Mouse (Mus musculus): ENCODE measurements around the gene Prune1.

Prune1 gene

DNA sequence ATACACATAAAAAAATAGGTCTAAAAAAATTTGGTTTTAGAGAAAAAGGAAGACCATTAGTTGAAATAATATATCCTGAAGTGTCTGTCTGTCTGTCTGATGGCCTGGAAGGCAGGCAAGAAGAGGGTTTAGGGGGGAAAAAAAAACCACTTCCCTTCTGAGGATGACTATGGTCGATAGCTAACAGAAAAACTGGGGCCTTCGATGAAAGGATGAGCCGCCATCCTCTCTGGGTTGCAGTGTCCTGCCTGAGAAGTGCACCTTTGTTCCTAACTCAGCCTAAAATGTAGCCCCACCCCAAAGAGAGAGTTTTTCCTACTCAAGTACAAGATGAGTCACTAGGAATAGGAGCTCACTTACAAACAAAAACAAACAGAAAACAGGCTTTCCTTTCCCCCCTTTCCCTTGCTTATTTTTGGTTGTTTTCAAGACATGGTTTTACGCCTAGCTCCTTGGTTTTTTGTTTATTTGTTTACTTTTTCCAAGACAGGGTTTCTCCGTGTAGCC is 5.4 kb downstream of the Prune1 start:
- DNase-seq (ENCODE audit: low spot score), result no peak

DNA sequence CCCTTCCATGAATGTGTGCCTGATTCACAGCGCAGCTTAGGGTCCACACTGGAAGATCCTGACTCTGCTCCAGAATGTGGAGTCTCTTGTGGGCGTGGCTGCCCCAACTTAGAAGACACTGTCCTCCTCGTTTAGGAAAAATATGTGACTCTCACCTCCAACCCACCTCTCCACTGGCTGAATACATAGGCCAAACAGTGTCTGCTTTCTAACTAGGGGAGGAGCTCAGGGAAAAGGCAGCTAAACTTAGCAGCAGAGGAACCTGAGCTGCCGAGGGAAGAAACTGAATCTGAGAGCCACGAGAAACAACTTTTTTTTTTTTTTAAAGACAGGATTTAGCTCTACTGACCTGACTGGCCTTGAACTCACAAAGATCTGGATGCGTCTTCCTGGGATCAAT is 6.7 kb downstream of the Prune1 start:
- DNase-seq (ENCODE audit: low spot score), result no peak

DNA sequence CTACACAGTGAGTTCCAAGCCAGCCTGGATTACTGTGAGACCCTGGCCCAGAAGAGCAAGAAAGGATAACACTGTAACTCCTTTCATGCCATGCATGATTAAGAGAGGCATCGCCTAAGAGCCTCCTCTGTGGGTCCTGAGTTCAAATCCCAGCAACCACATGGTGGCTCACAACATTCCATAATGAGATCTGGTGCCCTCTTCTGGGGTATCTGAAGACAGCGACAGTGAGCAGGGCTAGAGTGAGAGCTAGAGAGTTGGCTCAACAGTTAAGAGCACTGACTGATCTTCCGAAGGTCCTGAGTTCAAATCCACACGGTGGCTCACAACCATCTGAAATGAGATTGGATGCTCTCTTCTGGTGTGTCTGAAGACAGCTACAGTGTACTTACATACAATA is 7.4 kb downstream of the Prune1 start:
- no peak for DNase-seq (ENCODE audit: low spot score)

DNA sequence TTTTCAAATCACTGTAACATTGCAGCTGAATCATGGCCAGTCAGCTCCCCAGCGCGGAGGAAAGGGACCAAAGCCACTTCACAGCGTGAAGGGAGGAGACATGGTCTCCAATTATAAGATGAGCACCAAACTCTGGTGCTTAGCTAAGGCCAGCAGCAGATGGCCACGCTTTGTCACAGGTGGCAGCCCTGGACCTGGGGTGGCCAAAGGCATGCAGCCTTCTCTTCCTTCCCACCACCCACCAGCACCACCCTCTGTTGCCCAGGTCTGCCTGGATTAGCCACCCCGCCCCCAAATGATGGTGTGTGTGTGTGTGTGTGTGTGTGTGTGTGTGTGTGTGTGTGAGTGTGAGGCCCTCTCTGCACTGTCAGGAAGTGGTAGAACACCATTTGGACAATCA is 8.4 kb downstream of the Prune1 start:
- DNase-seq (ENCODE audit: low spot score), result no peak

DNA sequence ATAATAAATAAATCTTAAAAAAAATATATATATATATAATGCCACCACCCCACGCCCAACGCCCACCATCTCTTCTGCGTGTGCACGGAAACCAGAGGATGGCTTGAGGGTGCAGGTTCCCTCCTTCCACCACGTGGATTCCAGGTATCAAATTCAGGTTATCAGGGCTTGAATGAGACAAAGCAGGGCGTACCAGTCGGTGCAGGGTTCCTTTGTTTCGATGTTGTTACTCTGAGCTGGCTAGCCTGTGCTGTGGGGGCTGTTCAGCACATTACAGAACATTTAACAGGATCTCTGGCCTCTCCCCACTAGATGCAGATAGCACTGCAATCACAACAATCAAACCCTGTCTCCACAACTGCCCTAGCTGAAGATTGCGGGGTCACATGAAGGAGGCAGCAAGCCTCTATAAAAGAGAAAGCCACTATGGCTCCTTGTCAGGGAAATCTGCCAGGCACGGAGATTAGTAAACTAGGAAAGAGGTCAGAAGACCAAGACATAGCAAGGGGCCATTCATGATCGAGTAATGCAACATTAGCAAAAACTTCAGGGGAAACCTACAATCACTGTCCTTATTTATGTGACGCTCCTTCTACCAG is 11.0 kb downstream of the Prune1 start:
- no peak for DNase-seq (ENCODE audit: low spot score)

DNA sequence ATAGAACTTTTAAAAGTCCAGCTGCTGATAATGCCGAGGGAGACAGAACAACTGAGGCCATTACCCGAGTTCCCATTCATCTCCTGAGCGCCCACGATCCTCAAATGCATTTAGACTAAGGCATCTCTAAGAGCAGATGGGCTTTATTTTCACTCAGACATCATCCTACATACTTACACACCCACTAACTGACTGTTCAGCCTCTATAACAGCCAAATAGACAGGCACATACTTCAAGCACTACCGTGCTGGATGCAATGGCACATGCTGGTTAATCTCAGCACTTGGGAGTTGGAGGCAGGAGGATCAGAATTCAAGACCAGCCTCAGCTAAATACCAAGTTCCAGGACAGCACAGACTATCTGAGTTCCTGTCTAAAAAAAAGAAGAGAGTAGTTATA is 12.1 kb downstream of the Prune1 start:
- DNase-seq (ENCODE audit: low spot score), result no peak

DNA sequence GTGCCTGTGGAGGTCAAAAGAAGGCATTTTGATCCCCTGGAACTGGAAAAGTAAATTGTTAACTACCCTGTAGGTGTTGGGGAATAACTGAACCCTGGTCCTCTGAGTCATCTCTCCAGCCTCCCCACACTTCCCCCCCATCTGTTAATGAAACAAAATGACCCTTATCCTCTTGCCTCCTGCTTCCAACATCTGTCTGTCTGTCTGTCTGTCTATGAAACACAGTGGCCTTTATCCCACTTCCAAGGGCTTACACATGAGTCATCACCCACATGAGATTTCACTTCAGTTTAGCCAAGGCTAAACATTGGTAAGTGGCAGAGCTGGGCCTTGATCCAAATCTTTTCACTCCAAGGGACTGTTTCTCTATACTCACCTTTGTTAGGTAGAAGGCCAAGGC is 14.0 kb downstream of the Prune1 start:
- no peak for DNase-seq (ENCODE audit: low spot score)

DNA sequence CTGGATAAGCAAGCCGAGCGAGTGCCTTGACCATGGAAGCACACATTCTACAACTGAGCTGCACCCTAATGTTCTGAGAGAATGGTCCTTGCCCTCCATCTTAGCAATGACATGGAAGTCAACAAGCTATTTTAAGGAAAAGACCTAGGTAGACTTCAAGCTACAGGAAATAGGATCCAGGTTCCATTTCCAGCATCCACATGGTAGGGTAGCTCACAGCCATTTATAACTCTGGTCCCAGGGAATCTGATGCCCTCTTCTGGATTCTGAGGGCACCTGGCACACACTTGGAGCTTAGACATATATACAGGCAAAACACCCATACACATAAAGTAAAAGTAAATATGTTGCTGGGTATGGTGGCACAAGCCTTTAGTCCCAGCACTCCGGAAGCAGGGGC is 15.8 kb downstream of the Prune1 start:
- DNase-seq (ENCODE audit: low spot score), result no peak

DNA sequence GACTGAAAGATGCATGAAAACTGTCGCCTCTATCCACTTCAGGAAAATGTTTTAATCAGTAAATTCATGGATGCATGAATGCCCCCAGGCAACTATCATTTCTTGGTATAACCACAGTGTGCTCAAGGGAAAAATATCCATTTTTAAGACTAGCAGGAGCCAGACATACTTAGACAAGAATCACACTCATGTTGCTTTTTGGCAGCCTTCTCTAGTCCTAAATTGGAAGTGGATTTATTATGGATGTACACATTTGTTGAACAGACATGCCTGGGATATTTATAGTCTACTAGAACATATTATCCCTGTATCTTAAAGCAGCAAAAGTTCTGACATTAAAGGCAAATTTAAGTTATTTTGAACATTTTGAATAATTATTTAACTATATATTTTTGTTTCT is 17.2 kb downstream of the Prune1 start:
- no peak for DNase-seq (ENCODE audit: low spot score)

DNA sequence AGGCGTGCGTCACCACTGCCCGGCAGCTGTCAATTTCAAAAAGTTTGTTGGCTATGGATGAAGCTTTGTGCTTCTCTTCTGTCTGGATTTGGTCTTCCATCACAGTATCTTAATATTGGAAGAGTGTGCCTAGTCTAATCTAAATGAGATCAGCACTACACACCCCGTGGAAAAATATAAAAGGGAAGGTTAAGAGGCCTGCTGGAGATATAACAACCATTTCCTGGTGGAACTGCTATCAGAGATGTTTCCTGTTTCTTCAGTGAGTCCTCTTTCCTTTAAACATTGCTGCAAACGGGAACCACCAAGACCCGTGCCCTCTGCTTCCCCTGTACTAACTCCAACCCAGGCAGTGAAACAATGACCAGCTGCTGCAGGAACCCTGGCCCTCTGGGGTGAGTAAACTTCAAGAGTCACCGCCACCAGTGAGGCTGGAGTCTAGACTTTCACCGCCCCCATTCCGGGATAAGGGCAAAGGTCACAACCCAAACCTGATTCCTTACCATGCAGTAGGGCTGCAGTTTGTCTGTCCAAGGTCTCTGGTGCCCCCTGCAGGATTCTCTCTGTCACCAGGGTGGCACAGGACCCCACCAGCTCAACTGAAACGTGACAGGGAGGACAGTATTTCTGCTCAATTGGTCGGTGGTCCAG is 18.7 kb downstream of the Prune1 start:
- no peak for DNase-seq (ENCODE audit: low spot score)

DNA sequence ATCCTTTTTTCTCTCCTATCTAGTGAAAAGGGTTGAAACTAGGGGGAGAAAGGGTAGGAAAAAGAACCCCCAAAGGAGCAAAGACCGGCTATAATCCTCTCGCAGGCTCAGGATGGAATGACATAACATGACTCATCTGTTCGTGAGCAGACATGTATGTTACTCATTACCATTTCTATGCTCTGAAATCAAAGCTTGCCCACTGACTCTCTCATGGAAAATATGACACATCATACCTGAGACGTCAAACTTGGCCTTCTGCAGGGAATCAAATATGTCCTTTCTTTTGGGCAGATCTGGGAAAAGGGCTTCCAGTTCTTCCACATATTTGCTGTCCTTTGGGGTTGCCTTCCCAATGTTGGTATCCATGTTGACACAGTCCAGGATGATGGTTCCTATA is 19.9 kb downstream of the Prune1 start:
- no peak for DNase-seq (ENCODE audit: low spot score)

DNA sequence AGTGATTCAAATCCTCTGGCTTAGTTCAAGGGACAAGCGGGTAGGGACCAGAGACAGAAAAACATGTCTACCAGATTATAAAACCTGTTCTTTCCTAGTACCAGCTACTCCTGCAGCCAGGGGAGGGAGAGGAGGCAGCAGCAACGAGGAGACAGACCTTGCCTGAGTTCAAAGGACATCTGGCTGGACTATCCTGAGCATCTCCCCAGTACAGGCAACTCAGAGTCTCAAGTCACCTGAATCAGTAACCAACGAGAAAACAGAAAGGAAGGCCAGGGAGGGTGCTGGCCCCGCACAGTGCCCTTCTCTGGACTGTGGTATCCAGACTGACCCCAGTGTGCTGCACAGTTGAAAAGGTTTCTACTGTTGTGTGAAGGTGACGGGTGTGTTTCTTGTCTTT is 24.9 kb downstream of the Prune1 start:
- no peak for DNase-seq (ENCODE audit: low spot score)

DNA sequence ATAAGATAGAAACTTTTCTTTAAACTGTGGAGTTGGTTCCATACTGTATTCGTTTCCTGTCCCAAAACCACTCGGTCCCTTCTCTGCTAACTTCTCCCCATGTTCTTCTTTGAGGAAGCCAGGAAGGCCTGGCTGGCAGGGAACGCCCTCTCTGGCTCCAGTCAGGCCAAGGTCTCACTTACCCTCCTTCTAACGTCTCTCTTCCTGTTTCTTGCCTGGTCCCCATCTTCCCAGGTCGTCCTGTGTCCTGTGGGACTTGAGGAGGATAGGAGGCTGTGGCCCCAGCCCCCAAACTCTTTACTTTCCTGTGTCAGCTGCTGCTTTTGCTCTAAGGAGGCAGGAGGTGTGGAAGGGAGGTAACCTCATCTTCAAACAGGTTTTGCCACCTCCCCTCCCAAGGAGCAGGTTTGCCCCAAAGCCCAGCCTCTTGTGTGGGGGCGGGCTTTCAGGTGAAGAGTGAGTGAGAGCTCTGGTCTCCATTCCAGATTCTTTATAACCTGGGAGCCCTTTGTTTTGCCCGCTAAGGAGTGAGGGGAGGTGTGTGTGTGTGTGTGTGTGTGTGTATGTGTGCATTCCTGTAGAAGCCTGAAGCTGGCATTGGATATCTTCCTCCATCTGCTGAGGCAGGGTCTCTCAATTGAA is 31.0 kb downstream of the Prune1 start, which contains the start of gene Bnipl:
Bnipl (minus strand) TSS at position 411 of the 642 bp plus-strand sequence.
- DNase-seq (ENCODE audit: low spot score), result no peak

DNA sequence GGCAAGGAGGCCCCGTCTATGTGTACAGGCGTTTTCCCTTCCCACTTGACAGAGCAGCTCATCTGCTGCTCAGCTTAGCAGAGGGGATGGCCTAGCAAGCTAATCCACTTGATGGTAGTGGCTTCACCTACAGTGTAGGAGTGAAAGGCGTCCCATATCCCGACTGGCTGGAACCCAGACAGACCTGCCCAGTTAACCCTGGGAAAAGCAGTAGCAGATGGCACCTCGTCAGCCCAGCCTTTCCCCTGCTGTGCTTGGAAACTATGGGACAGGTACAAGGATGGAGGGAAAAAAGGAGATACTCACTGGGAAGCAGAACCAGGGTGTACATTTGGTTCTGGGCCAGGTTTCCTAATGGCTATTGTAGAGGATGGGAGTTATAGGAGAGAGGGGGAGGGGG is 31.5 kb downstream of the Prune1 start:
- DNase-seq (ENCODE audit: low spot score), result no peak

DNA sequence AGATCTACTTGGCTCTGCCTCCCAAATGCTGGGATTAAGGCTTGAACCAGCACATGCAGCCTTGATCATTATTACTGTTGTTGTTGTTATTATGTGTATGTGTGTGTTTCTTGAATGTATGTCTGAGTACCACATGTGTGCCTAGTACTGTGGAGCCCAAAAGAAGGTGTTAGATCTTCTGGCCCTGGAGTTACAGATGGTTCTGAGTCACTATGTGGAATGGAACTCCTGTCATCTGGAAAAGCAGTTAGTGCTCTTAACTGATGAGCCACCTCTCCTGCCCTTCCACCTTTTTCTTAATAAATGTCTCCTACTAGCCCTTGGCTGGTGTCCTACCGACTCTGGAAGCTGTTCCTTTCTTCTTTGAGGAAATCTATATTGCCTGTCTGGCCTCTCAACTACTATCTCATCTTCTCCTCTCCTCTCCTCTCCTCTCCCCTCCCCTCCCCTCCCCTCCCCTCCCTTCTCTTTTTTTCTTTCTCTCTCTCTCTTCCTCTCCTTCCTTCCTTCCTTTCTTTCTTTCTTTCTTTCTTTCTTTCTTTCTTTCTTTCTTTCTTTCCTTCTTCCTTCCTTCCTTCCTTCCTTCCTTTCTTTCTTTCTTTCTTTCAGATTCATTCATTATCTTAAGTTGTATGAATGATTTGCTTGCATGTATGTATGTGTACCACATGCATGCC is 34.1 kb downstream of the Prune1 start:
- DNase-seq (ENCODE audit: low spot score), result no peak

DNA sequence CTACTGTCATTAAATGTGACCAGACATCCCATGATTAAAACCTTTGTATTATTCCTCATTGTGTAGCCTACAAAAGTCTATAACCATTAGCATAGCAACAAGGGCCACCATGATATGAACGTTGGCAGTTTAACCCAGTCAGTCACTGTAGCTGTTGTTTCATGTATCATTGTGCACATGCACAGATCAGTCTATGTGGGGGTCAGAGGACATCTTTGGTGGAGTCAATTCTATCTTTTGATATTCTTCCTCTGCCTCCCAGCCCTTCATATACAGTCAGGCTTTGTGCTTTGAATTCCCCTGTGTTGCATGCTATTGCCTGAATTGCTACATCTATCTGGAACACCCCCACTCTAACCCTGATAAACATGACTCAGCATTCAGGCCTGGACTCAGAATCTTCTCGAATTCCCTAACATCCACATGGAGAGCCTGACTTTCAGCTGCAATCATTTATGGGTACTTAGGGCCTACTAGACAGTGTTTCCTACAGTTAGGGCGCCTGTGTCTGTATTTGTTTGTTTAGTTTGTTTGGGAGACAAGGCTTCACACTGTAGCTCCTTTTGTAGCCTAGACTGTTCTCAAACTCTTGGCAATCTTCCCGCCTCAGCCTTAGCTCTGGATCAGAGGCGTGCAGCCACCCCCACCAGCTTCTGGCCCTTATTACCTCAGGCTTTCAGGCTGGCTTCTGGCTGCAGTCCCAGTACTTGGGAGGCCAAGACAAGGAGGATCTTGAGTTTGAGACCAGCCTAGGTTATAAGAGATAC is 35.2 kb downstream of the Prune1 start:
- no peak for DNase-seq (ENCODE audit: low spot score)

DNA sequence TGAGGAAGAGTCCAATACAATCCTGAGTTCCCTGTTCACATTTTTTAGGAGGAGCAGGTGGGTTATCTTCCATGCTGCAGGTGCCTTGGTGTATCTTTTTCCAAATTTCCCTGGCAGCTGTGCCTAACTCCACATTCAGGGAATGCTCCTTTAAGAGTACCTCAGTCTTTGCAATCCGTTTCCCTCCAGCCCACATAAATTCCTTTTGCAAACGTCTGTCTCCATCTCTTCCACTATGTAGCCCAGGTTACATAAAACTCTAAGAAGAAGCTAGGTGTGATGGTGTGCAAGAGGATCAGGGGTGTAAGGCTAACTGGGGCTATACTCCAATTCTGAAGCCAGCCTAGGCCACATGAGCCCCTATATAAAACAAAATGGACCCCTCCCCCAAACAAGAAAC is 38.8 kb downstream of the Prune1 start:
- DNase-seq (ENCODE audit: low spot score), result no peak

DNA sequence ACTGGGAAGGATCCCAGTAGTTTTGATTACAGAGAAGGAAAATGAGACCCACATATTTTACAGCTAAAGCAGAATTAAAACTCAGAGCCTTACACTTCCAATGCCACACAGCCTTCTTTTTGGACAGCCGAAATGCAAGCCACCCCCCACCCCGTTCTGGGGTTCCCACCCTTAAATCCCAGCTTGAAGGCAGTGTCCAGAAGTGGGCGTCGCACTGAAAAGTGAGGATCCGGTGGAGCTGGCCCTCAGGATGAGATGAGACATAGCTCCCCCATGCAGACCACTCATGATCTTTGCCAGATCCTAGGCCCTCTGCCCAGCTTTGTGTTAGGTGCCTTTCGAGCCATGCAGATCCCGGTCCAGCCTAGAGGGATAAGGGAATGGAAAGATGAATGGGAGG is 40.4 kb downstream of the Prune1 start, which contains the start of gene Gm128:
Gm128 (minus strand) TSS at position 101 of the 400 bp plus-strand sequence.
- DNase-seq (ENCODE audit: low spot score), result no peak

DNA sequence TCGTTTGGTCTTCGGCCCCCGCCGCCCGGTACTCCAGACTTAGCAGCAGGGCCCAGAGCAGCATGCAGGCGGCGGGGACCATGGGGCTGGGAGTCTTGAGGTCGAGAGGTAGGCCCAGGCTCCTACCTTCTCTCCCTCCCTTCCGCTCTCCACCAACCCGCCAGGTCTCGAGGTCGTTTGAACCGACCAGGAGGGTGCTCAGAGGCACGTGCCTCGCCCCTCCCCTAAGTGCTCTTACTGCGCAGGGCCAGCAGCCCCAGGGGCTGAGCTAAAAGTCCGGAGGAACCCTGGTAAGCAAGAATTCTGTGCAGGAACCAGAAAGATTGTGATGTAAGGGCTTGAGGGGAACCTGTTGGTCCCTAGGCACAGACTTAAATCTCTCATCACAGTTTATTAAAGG is 41.0 kb downstream of the Prune1 start:
- DNase-seq (ENCODE audit: low spot score), result no peak

DNA sequence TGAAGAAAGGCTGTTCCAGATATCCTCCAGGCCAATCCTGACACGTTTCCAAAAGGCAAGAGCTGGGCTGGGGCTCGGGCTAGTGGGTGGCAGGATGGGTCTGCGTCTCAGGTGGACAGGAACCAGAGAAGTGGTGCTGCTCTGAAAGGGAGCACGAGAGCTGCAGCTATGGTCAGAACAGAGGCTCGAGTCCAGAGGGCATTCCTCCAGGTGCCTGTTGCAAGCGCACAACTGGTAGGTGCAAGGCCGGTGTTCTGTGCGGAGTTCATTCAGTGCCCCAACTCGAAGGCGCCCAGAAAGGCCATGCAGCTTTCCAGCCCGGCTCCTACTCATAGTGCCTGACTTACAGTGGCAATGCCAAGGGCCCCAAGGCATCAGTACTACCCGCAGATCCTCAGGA is 41.9 kb downstream of the Prune1 start:
- no peak for DNase-seq (ENCODE audit: low spot score)

DNA sequence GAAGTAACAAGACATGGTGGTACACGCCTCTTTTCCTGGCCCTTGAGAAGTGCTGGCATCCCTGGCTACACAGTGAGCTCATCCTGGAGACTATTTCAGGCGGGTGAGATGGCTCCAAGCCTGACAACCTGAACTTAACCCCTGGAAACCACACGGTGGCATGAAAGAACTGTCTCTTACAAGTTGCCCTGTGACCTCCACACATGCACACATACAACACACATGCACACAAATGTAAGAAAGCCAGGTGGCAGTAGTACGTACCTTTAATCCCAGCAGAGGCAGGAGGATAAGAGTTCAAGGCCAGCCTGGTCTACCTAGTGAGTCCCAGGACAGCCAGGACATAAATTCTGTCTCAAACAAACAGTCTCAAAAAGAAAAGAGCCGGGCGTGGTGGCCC is 42.9 kb downstream of the Prune1 start:
- DNase-seq (ENCODE audit: low spot score), result no peak

DNA sequence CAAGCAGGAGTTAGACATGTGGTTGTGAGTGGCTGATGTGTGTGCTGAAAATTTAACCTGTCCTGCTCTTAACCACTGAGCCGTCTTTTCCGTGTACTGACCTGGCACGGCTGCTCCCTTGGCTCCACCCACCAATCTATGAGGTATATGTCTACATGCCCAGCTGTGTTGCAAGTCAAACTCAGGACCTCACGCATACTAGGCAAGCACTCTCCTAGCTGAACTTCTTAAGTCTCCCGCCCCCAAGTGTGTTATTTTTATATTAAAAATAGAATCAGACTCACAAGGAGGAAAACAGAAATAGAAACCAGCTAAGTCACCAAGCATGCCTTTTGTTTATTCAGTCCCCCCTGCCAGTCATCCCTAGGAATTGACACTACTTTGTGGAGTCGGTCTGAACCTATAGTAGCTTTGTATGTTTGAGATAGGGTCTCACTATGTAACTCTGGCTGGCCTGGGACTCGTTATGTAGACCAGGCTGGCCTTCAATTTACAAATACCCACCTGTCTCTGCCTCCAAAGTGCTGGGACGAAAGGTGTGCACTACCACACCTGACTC is 44.3 kb downstream of the Prune1 start:
- no peak for DNase-seq (ENCODE audit: low spot score)
